Mouse (Mus musculus) stomach, postnatal 0 days (tissue): ENCODE measurements at regions not wholly inside any gene's neighbourhood (a gene's known extent, or its start where the extent isn't known, plus 50 kb on each side); places are given as distances from the start of the nearest gene placed in this dataset.

ENCODE experiments used
- CTCF ChIP-seq: IDR thresholded peaks from 2 replicates; pipeline ENCODE4 v1.5.1; 2016; ENCODE audit warnings: antibody characterized with exemption, low read depth, mild to moderate bottlenecking, moderate library complexity
- EP300 ChIP-seq: optimal IDR thresholded peaks from 2 replicates; pipeline ENCODE3; 2016; ENCODE audit warnings: antibody characterized with exemption

DNA sequence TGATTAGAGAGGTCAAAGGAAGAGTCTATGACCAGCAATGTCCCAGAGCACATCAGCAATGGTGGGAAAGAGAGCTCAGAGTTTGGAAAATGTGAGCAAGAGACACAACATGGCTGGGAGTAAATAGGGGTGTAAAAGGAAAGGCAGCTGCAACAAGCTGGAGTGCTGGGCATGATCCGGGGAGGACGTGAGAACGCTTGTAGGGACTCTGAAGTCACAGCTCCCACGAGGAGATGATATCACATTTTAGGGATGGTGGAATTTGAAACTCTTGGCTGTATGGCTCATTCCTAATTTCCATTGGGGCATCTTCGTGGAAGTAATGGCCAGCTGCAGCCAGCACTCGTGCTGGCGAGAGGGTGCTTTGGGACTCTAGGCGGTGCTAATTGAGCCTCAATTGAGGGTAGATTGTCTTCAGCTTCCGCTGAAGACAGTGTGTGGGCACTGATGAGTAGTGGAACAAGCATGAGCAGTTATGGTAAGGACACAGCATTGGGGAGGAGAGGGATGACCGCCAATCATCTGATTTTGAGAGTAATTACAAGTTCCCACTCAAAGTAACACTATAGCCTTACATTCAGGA lies 231.1 kb upstream of the Adcy2 start:
- no peak for TF ChIP-seq CTCF
- TF ChIP-seq EP300 = no peak
